Mouse (Mus musculus) stomach, postnatal 0 days (tissue): ENCODE results near the gene Susd4. TPM values are rescaled to one million over a fixed set of nuclear protein-coding genes. Genes with fewer than 3 reads are reported as not detected.

Experiments
- ATAC-seq: fragments of 200-750 bp; cut with Nextera tagmentation; 2 replicates; pipeline ENCODE4 v1.8.0; 2017; ENCODE audit not compliant: low FRiP score, low TSS enrichment
- DNase-seq: peaks from one replicate; pipeline ENCODE4 v3.0.0-alpha.2; 2016; ENCODE audit warnings: low spot score
- H3K27ac ChIP-seq: fragments of 300-500 bp; sonication (generic); replicated peaks from 2 replicates; pipeline ENCODE4 v1.5.1; 2014; ENCODE audit warnings: mild to moderate bottlenecking, control low read depth
- H3K27me3 ChIP-seq: fragments of 300-500 bp; sonication (generic); 2 replicates; pipeline ENCODE4 v1.6.1; 2014; ENCODE audit warnings: low read length; ENCODE audit not compliant: control insufficient read depth, insufficient read depth
- H3K36me3 ChIP-seq: fragments of 300-500 bp; sonication (generic); 2 replicates; pipeline ENCODE4 v1.6.1; 2014; ENCODE audit warnings: low read length, mixed read lengths; ENCODE audit not compliant: control insufficient read depth, insufficient read depth
- H3K4me1 ChIP-seq: fragments of 300-500 bp; sonication (generic); replicated peaks from 2 replicates; pipeline ENCODE4 v1.6.1; 2014; ENCODE audit warnings: antibody characterized with exemption; ENCODE audit not compliant: control insufficient read depth, insufficient read depth
- H3K4me2 ChIP-seq: fragments of 300-500 bp; sonication (generic); replicated peaks from 2 replicates; pipeline ENCODE4 v1.6.1; 2014; ENCODE audit warnings: low read depth, mild to moderate bottlenecking, control low read depth, moderate library complexity
- H3K4me3 ChIP-seq: fragments of 300-500 bp; sonication (generic); 2 replicates; pipeline ENCODE4 v1.5.1; 2014; ENCODE audit warnings: low read depth, low read length, control low read depth
- H3K9ac ChIP-seq: fragments of 300-500 bp; sonication (generic); 2 replicates; pipeline ENCODE4 v1.6.1; 2014; ENCODE audit warnings: mild to moderate bottlenecking, low read length, control low read depth, mixed read lengths
- H3K9me3 ChIP-seq: fragments of 300-500 bp; sonication (generic); 2 replicates; pipeline ENCODE4 v1.6.1; 2016; ENCODE audit warnings: low read length; ENCODE audit not compliant: control insufficient read depth
- CTCF ChIP-seq: IDR thresholded peaks from 2 replicates; pipeline ENCODE4 v1.5.1; 2016; ENCODE audit warnings: antibody characterized with exemption, low read depth, mild to moderate bottlenecking, moderate library complexity
- WGBS: fragments of 180-500 bp; shearing (Covaris S2); extraction: QIAGEN DNeasy Blood & Tissue Kit; methylation state at CpG from one replicate; pipeline ENCODE4 v1.1.7; 2014; 5-methylcytosine and 5-hydroxymethylcytosine counted together
- polyA plus RNA-seq: library from polyadenylated mRNA; unstranded; fragments of >200 nt; fragmentation: Nextera tagmentation; extraction: Ambion mirVana; gene quantifications from 2 replicates; pipeline ENCODE4 v1.2.1, GENCODE M21; 2015

Susd4 gene
- polyA plus RNA-seq, 1 experiment from 2014 or later = 8.2 TPM

DNA sequence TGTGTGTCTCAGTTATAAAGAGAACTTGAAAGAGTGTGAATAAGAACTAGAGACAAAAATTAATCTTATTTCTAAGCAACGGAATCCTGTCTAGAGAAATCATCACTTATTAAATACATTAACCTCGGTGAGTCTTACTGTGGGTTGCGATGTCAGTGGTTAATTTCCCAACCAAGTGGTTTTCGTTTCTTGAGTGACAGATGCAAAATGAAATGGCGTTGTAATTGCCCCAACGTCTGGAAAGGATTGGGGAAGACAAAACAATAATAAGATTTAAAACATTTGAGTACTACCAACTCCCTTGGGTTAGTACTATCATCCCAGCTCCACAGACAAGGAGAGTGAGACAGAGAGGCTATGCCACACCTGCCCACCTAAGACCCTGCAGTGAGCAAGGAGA is 181.9 kb downstream of the Susd4 start:
- WGBS = 67% methylated on average over 6 of the region's 6 CpGs
- H3K36me3 ChIP-seq = no peaks in the 10 kb centered on the region

More for the DNA sequence above, 181.9 kb downstream of the Susd4 start:
- H3K27ac ChIP-seq = no peak overlapping the region
- DNase-seq = no peak
- TF ChIP-seq CTCF = no peak
- no peak overlapping the region for H3K9ac ChIP-seq
- H3K27me3 ChIP-seq = no peaks in the 10 kb centered on the region
- ATAC-seq = no peak
- H3K4me3 ChIP-seq = no peak overlapping the region
- H3K4me1 ChIP-seq = no peaks in the 10 kb centered on the region
- no peaks in the 10 kb centered on the region for H3K9me3 ChIP-seq
- H3K4me2 ChIP-seq = no peak overlapping the region

Other genes with a start within 250 kb of the Susd4 start
- gene Capn2, start 246.3 kb upstream of the Susd4 start, polyA plus RNA-seq = 54.4 and 55.6 TPM in 2 replicates
- 10.1 and 12.8 TPM in 2 replicates for gene Capn8, start 198.9 kb upstream of the Susd4 start, polyA plus RNA-seq
- gene Ccdc185, start 14.7 kb upstream of the Susd4 start, polyA plus RNA-seq = not detected in 2 replicates
- 1.2 and 1.4 TPM in 2 replicates for gene Tlr5, start 190.9 kb downstream of the Susd4 start, polyA plus RNA-seq